Mouse (Mus musculus) heart, postnatal 10 days (tissue): ENCODE results near the gene Det1. TPM values are rescaled to one million over a fixed set of nuclear protein-coding genes. Genes with fewer than 3 reads are reported as not detected.

Experiments
- DNase-seq, 2 experiments: peaks; one replicate each; pipeline ENCODE4 v3.0.0; 2021
- intact Hi-C: fragments of 180-260 bp; cut with DNase I; formaldehyde crosslinking; loops from one replicate; pipeline ENCODE4 v1.15.1; 2025
- total RNA-seq, 2 experiments: library from RNA; stranded (reverse); gene quantifications; 2 replicates each; pipeline ENCODE4 v1.2.3; 2021

The Det1 gene
- total RNA-seq, 2 experiments from 2014 or later = 7.2 to 10.7 TPM

DNA sequence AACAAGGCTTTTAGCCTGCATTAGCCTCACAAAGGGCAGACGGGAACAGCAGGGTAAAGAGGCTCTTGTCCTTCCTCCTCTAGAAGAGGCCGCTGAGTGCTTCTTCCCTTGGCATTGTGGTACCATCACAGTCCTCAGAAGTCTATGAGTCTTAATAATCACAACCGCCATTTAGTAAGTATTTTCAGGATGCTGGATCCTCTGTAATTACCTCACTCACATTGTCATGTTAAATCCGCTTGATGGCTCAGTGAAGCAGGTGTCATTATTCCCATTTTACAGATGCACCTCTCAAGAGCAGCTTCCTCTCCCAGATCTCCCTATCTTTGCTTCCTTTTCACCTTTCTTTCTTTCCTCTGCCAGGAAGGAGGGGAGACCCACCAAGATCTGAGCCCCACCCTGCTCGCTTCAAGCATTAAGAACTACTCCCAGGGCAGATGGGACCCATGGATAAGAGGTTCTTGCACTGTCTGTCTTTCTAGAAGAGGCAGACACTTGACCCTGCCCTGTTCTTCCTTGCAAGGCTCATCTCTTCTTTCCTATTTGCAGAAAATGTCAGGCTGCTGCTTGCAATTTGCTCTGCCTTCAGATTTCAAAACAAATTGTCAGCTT, 8.1 kb upstream of the Det1 start:
- DNase-seq = no peak
- intact Hi-C loops = no loop called here

DNA sequence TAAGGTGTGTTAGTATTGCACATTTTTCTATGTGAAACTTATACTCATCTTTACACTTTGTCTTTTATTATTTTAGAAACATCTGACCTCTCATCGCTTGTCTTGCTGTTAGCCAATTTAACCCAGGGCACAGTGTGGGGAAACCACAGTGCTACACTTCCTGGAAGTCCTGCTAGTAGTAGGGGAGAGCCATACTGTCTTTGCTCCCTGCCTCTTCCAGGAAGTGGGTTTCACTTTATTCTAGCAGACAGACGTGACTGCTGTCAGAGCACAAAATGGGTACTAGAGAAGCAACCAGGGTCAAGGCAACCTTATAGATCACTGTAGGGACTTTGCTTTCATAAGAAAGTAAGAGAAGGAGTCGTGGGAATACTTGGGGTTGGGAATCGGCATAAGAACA, 7.0 kb upstream of the Det1 start:
- intact Hi-C loops = no loop called here
- no peak for DNase-seq

DNA sequence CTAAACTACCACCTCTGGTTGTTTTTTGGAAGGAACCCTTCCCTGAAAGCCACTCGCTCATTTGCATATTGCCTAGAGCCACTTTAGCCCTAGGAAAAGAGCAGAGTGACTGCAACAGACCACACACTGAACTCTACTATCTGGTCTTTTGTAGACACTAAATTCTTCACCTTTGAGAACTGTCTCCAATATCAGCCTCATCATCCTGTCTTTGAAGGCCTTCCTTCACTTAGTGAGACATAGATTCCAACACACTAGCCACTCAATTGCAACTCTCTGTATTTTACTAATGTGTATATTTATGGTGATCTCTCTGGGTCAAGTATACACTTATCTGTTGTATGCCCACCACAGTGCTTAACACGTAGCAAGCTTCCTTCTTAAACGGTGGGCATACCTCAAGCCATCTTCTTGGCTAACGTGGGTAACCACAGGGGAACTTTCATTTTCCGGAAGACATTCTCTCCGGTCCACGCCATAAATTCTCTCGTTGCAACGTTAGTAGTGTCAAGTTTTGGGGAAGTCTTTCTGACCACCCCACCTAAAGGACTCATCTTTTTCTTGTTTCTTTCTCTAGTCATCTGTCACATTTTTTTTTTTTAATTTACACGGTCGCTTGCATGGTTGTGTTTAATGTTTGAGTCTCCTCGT, 872 bp downstream of the Det1 start:
- intact Hi-C loops = loop anchor here (5.0 kb wide), 1 partner anchor 54 kb away; no protein-coding TSS in a partner anchor
- DNase-seq = no peak

DNA sequence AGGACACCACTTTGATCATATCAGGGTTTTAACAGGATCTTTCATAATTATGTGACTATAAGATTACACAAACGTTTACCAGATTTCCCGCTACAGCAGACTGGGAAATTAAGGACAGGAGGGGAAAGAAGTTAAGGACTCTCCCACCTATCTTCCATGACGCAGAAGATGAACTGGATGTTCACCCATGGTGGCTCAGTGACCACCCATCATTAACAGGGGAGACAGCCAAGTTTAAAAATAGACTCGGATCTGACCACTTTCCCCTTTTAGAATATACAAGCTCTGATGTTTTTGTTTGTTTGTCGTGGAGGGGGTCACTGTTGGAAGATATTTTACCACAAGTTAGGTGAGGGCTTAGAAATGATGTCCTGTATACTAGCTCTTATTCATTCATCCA, 5.5 kb downstream of the Det1 start:
- intact Hi-C loops = no loop called here
- DNase-seq = peak in 1 of 2 experiments; percentile 38

DNA sequence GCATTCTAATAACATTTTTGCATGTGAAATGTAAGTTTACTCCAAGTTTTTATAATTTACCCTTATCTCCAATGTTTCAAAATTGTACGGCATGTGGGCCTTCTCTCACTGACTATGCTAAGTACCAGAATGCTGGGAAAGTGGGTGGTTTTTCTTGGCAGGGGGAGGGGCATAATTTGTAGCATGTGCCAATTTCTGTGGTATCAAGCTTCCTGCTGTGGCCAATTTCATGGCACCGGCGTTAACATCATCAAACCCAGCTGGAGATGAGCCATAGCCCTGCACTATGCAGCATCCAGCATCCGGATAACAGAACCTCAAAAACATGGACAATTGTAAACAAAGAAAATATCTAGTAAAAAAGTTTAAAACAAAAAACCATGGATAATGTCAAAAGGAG, 9.8 kb downstream of the Det1 start:
- DNase-seq = no peak
- intact Hi-C loops = no loop called here

DNA sequence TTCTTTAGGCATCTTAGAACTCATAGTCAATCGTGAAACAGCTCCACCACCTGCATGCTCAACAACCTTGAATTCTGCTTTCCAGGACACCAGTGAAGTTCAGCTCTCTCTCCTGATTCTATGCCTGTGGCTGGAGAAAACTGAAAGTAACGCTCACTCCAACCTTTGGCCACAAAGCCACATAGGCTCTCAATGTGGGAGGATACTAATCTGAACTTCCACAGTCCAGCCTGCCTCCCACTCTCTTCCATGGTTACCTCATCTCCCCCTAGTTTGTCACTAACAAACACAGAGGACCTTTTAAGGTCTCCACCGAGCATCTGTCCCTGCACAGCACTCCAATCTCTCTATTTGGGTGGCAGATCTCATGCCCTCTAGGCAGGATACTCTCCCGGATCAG, 11.4 kb downstream of the Det1 start:
- no peak for DNase-seq
- intact Hi-C loops = no loop called here

DNA sequence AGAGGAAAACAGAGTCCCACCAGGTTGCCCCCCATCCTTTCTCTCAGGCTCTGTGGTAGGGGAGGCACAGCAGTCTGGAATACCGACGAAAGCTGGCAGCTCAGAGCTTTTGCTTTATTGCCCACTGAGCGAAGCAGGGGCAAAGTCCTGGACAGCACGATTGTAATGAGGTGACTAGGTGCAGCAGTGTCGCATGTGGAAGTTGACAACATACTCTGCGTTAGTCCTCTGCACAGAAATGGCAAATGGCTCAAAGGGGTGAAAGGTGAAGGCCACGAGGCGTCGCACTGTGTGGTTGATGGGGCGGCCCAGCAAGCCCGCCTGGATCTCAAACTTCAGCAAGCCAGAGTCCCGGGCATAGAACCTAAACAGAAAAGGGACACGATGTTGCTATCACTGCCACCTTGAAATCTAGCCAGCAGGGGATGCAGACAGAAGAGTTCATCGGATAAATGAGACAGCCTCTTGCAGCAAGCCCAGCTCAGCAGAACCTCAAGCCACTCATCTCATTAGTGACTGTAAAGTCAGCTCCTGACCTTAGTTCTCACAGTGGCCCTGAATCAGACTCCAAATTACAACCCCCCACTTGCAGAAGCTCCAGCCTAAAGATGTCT, 19.2 kb downstream of the Det1 start:
- intact Hi-C loops = no loop called here
- DNase-seq = no peak

DNA sequence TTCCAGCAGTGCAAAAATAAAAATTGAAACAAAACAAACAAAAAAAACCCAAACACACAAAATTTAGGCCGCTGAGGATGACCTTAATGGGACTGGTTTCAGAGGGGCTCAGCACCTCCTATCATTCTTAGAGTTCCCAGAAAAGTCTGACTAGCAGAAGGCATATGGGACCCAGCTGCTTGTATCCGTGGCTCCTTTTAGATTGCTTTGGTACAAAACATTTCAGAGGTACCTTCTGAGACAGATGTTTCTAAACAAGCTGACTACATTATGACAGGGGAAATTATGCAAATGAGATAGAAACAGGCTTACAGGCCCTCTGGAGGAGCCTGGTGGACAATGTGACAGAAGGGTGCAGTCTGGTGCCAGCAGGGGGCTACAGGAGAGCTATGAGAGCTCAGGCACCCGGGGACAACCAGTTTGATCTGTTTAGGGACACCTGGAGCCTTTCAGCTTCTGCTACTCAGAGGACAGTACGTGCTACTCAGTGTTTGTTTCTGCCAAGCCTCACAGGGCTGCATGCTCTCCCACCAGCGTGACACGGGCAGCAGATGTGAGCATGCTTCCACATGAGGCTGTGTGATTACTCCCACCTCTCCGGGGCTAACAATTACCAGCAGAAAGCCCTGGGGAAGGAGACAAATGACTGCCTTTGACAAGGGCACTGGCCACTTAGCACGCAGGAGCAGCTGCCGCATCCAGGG, 20.2 kb downstream of the Det1 start:
- intact Hi-C loops = no loop called here
- DNase-seq = no peak

DNA sequence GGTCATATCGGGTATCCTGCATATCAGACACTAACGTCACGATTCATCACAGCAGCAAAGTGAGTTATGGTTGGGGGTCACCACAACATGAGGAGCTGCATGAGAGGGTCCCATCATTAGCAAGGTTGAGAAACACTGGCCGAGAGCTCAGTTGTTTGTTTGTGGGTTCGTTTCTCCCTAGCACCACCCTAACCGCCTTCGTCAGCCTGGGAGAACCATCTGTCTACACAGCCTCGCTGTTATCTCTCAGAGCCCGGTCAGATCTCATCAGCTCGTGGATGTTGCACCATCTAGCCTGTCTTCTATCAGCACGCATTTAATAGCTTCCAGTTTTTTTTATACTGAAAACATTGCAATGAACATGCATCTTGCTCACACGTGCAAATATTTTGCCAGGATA, 28.7 kb downstream of the Det1 start:
- intact Hi-C loops = no loop called here

DNA sequence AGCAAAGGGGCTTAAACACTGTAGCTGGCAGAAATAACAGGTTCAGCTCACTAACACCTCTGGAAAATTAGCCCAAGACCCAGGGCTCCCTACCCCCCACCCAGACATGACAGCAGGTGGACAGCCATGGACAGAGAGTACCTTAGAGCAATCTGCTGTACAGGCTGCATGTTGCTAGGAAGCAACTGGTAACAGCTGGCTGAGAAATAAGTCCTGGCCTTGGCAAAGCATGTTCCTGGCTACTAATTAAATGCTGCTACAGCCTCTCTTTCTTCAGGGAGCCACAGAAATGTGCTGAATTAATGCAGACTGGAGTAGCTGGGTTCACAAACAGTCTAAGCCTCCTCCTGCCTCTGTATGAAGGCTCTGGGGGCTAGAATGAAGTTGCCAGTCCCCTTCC, 32.3 kb downstream of the Det1 start:
- no peak for DNase-seq
- intact Hi-C loops = no loop called here

More for the DNA sequence above, 28.7 kb downstream of the Det1 start:
- DNase-seq = no peak

DNA sequence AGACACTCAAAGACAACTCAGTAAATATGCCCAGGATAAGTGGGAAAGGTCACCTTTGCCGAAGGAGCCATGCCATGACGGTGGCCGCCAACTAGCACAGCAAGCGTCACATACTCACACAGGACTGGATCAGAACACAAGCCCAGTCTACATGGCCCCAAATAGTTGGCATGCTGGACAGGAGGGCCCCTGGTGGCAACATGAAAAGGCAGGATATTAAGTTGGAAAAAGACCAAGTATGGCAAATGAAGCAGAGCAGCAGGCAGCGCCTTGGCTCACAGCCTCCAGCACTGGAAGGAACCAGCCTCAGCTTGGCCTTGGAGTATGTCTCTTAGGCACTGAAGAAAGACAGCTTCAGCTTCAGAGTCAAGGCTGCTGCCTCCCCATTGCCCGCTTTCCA, 33.3 kb downstream of the Det1 start:
- no peak for DNase-seq
- intact Hi-C loops = no loop called here

DNA sequence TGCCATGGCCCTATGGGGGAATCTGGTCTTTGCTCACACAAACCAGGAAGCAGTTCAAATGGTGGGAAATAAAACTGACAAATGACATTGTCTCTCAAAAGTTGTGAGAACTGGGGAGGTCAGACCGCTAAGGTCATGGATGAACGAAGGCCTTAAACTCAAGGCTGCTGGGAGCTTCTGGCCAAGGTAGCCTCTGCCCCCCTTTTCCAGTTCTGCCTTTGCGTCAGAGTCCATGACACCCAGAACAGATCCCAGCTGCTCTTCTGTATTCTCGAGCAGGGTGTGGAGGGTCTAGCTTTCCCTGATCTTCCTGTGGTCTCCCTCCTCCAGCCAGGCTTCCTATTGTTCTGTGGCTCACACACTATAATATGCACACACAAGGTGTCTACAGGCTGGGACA, 39.9 kb downstream of the Det1 start:
- intact Hi-C loops = no loop called here
- DNase-seq = no peak

DNA sequence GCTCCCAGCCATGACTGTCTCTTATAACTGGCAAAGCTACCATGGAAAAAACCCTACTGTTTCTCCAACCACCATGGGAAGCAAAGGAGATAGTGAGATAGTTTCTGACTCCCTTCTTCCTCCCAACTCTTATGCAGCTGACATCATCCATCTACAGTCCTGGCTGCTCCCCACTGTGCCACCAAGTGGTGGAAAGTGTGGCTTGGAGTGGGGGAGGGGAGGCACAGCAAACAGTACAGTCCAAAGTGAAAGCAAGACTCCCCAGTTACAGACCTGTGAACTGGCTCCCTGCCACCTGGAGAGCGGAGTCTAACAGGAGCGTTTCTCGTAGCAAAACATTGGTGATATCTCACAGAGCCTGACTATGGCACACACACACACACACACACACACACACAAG, 43.2 kb downstream of the Det1 start:
- no peak for DNase-seq
- intact Hi-C loops = no loop called here

DNA sequence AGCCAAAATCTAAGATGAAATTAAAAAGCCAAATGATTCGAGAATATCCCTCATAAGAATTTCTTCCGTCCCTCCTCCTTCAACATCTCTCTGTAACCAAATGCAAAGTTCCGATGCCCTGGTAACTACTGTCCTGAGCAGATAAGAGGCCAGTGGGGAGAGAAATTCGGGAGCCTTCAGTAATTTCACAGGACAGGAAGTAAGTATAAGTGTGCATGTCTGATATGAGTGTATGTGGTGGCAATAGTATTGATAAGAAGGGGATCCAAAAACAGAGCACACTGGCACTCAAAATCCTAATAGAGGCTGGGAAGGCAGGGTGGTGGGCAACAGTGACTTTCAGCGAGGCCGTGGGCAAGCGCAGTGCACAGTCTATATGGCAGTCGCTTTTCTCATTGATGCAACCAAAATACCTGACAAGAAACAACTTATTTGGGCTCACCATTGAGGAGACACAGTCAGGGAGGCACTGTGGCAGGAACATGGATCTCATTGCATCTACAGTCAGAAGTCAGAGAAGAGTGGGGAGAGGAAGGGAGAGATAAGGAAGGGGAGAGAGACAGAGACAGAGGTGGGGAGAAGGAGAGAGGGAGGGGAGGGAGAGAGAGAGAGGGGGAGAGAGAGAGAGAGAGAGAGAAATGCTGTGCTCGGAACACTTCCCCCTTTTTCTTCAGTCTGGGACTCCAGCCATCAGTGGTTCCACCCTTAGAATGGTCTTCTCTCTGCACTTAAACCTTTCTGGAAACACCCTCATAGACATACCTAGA, 47.1 kb downstream of the Det1 start:
- intact Hi-C loops = no loop called here
- no peak for DNase-seq

DNA sequence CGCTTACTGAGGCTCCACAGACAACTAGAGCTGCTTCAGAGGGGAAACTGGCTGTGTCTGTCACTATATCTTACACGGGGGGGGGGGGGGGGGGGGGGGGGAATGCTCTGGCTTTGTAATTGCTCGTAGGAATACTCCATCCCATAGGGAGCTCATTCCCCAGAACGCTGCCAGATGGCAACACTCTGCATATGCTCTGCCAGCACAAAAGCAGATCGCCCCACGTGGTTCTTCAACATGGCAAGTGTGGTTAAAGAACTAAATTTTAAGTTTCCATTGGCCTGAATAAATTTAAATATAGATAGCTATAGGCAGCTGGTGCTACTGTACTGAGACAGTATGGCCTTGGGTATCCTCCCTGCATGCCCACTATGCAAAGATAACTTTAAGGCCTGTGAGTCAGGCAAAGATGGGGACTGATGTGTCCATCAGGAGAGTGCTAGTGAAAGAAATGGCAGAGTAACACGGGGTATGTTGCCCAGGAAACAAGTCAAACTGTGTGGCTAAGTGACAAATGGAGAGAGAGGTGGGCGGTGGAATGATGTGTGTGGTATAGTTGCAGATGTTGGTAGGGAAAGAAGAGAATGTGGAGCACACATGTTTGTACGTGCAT, 49.1 kb downstream of the Det1 start:
- DNase-seq = peak; percentile 22 to 44
- intact Hi-C loops = no loop called here

DNA sequence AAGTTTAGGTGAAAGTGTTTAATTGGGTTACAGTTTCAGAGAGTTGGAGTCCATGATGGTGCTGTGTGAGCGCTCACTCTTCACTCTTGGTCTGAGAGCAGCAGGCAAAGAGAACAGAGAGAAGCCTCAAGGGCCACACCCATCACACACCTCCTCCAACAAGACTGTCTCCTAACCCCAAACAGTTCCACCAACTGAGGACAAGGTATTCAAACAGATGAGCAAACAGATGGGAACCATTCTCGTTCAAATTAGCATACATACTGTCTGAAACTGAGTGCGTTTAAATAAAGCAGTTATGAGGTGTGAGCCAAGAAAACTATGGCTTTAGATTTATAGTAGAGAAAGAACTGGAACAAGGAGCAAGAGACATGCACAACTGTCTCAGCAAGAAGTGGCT, 50.4 kb downstream of the Det1 start:
- no peak for DNase-seq
- intact Hi-C loops = no loop called here

DNA sequence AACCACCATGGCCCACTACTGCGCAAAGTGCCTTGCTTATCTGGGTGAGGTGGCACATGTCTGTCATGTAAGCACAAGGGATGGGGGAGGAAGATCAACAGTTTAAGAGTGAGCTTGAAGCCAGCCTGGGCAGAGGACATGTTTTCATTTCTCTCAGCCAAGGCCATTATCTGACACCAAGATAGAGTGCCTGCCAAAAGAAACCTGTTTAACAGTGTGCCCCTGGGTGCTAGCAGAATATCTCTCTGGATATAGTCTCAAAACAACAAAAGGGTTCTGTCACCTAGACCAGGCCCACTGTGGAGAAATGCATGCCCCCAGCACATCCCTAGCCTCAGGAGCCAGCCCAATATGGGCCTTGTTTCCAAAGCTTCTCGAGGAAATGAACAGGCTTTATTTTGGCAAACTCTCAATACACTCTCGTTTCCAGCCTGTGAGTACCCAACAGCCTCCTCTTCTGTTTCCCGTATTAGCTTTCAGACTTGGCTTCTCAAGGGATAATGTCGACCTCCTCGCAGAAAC, 52.4 kb downstream of the Det1 start:
- intact Hi-C loops = loop anchor here (5.0 kb wide), 1 partner anchor 53 kb away; the partner anchor contains the start of gene Det1
- peak; percentile 21 to 34 for DNase-seq

DNA sequence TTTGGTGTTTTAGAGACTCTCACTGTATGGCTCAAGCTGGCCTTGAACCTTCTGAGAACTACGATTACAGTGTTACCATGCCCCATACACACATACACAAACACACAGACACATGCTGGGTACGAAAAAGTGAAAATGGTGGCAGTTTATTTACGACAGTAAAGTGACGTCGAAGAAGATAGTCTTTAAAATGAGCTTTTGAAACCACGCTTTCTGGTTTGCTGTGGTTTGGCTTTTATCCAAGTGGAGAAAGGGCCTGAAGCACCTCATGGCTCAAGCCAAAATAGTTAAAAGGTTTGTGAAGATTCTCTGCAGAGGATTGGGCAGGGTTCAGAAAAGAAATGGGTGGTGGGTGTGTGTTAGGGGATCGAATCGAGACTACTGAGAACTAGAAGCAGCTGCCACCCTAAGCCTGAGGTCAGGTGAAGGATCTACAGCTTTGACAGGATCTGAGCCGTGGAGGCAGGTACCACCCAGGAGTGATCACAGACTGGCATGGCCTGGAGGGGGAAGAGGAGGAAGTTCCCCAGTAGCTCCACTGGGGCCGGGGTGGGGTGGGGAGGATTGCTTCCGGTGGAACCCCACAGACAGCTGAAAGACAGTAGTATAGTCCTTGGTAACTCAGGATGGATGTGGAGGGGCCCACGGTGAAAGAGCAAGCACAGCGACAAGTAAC, 53.0 kb downstream of the Det1 start:
- DNase-seq = no peak
- intact Hi-C loops = loop anchor here (5.0 kb wide), 1 partner anchor 53 kb away; the partner anchor contains the start of gene Det1
